Mouse (Mus musculus) kidney, embryonic 15.5 days (tissue): ENCODE results near the gene Kif5c. TPM values are rescaled to one million over a fixed set of nuclear protein-coding genes. Genes with fewer than 3 reads are reported as not detected.

Experiments used
- ATAC-seq: fragments of 200-750 bp; cut with Nextera tagmentation; replicated peaks from 2 replicates; pipeline ENCODE4 v1.8.0; 2017; ENCODE audit warnings: moderate TSS enrichment; ENCODE audit not compliant: low FRiP score
- H3K27ac ChIP-seq: fragments of 300-500 bp; sonication (generic); 2 replicates; pipeline ENCODE4 v1.5.1; 2015; ENCODE audit warnings: mild to moderate bottlenecking, inconsistent platforms
- H3K27me3 ChIP-seq: fragments of 300-500 bp; sonication (generic); 2 replicates; pipeline ENCODE4 v1.6.1; 2015; ENCODE audit warnings: inconsistent platforms
- H3K36me3 ChIP-seq: fragments of 300-500 bp; sonication (generic); 2 replicates; pipeline ENCODE4 v1.6.1; 2015; ENCODE audit warnings: inconsistent platforms
- H3K4me1 ChIP-seq: fragments of 300-500 bp; sonication (generic); 2 replicates; pipeline ENCODE4 v1.6.1; 2015; ENCODE audit warnings: inconsistent platforms
- H3K4me2 ChIP-seq: fragments of 300-500 bp; sonication (generic); 2 replicates; pipeline ENCODE4 v1.6.1; 2015; ENCODE audit warnings: moderate library complexity, mild to moderate bottlenecking, inconsistent platforms
- H3K4me3 ChIP-seq: fragments of 300-500 bp; sonication (generic); replicated peaks from 2 replicates; pipeline ENCODE4 v1.5.1; 2015; ENCODE audit warnings: mild to moderate bottlenecking, inconsistent platforms
- H3K9ac ChIP-seq: fragments of 300-500 bp; sonication (generic); 2 replicates; pipeline ENCODE4 v1.6.1; 2015; ENCODE audit warnings: mild to moderate bottlenecking, inconsistent platforms
- H3K9me3 ChIP-seq: fragments of 300-500 bp; sonication (generic); replicated peaks from 2 replicates; pipeline ENCODE4 v1.6.1; 2016; ENCODE audit warnings: inconsistent platforms
- WGBS: fragments of 180-500 bp; shearing (Covaris S2); methylation state at CpG from one replicate; pipeline ENCODE4 v1.1.7; 2015; ENCODE audit warnings: mixed read lengths; 5-methylcytosine and 5-hydroxymethylcytosine counted together
- polyA plus RNA-seq: library from polyadenylated mRNA; unstranded; fragments of >200 nt; fragmentation: Nextera tagmentation; extraction: Ambion mirVana; gene quantifications from 2 replicates; pipeline ENCODE4 v1.2.1, GENCODE M21; 2015

Kif5c gene
- polyA plus RNA-seq, 1 experiment from 2014 or later = 6.7 TPM

DNA sequence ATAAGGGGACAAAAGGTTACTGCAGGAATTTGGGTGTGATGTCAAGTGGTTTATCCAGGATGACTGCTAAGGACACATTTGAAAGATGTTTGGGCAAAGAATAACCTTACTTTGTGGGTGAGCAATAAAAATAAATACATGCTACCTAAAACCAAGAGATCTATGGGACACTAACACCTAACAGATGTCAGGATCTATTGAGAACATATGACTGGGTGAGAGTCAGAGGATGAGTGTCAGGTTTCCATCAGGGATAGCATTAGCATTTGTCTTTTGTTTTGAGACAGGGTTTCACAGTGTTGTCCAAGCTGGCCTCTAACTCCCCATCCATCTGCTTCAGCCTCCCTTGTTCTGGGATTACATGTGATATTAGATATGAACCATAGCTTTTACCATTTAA, 26.2 kb upstream of the Kif5c start:
- Histone ChIP-seq H3K9ac (no peak overlapping the region), H3K4me3 (no peak overlapping the region), H3K36me3 (no peaks in the 10 kb centered on the region), H3K4me1 (no peaks in the 10 kb centered on the region), H3K27me3 (no peaks in the 10 kb centered on the region), H3K4me2 (no peak overlapping the region), H3K9me3 (no peaks in the 10 kb centered on the region), H3K27ac (no peak overlapping the region)
- ATAC-seq = no peak

DNA sequence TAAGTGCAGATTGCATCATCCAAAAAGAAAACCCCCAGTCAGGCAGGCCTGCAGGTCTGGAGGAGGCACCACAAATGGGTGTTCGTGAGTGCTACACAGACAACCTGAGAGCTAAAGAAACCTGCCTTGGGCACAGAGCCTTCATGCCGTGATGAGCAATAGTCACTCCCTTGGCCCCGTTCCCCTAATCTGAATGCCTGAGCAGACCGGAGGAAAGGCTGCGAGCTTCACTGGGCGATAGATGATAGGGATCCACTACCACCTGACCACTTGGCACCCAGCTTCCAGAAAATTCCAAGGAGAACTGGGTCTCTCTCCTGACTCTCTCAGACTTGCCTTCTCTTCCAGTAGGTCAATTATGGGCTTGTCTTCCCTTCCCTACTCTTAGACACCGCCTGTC, 24.2 kb upstream of the Kif5c start:
- Histone ChIP-seq H3K27ac (no peak overlapping the region), H3K4me1 (no peaks in the 10 kb centered on the region), H3K4me2 (no peak overlapping the region), H3K9me3 (no peaks in the 10 kb centered on the region), H3K27me3 (no peaks in the 10 kb centered on the region), H3K36me3 (no peaks in the 10 kb centered on the region), H3K9ac (no peak overlapping the region), H3K4me3 (no peak overlapping the region)
- WGBS = 75% methylated on average over 7 of the region's 7 CpGs
- no peak for ATAC-seq

DNA sequence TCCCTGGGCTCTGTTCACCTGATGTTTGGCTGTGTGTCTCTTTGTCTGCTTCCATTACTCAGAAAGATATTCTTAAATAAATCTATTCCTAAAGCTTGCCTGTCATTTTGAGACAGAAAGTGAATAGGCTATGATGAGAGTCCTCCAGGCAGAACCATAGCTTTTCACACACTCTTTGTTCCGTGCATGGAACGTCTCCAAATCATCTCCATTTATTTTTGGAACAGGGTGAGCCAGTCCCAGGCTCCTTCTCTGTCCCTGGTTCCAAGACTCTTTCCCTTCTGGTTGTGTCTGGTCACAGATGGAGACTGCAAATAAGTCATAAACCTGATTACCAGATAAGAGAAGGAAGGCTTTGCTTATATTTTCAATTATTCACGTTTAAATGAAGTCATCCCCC, 22.8 kb upstream of the Kif5c start:
- H3K4me1 ChIP-seq = no peaks in the 10 kb centered on the region
- H3K27me3 ChIP-seq = no peaks in the 10 kb centered on the region
- H3K4me2 ChIP-seq = no peak overlapping the region
- WGBS = 79% methylated on average over 3 of the region's 3 CpGs
- no peak overlapping the region for H3K9ac ChIP-seq
- no peaks in the 10 kb centered on the region for H3K9me3 ChIP-seq
- no peak overlapping the region for H3K27ac ChIP-seq
- H3K4me3 ChIP-seq = no peak overlapping the region
- no peak for ATAC-seq
- H3K36me3 ChIP-seq = no peaks in the 10 kb centered on the region

DNA sequence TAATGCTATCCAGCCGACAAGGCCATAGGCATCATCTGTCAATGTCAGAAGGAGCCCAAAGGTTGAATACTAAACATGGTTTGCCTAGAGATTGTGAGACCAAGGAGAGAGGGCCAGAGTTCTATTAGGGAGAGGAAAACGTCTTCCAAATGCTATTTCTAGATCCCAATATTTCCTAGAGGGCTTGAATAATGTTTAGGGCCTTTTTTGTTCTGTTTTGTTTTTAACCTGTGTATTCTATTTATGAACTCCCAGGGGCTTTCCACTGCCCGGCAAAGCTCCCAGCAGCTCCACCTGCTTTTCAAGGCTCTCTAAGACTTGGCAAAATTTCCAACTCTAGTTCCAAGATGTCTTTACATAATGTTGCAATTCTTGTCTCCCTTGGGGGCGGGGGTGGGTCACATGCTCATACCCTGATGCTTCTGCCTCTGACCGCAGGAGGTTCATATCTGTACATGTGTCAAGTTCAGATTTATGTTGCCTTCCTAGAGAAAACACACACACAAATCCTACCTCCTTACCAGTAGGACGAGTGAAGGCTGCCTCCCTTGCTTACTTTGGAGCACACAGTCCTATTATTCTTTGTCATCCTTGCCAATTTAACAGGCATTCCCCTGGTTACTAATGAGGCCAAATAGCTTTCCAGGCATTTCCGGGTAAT, 18.9 kb upstream of the Kif5c start:
- ATAC-seq = no peak
- H3K4me3 ChIP-seq = no peak overlapping the region
- 50% methylated on average over 7 of the region's 7 CpGs for whole genome bisulfite sequencing

DNA sequence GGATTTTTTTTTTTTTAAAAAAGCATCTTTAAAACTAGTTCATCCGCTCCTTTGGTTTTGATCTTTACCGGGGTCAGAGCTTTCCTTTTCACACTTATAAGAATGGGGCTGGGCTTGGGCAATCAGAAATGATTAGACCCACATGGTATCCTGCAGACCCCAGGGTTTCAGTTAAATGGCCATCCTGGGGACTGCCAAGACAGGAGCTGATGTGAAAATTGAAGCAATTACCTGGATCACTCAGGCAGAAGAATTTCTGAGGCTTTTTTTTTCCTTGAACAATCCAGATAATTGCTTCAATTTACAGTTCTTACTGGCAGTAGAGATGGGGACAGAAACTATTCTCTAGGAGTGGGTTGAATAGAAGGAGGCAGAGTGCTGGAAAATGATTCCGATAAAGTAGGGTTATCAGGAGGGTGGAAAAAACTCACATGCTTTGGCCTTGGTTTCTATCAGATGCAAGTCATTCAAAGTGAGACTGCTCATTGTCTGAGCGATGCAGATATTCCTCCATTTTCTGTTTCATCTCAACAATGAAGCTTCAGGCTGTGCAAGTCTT, 16.2 kb upstream of the Kif5c start:
- Histone ChIP-seq H3K9me3 (no peaks in the 10 kb centered on the region), H3K27ac (no peak overlapping the region), H3K4me2 (no peak overlapping the region), H3K27me3 (no peaks in the 10 kb centered on the region), H3K36me3 (no peaks in the 10 kb centered on the region), H3K4me3 (no peak overlapping the region), H3K9ac (no peak overlapping the region), H3K4me1 (no peaks in the 10 kb centered on the region)
- 84% methylated on average over 4 of the region's 4 CpGs for WGBS
- no peak for ATAC-seq

More for the DNA sequence above, 18.9 kb upstream of the Kif5c start:
- no peak overlapping the region for H3K4me2 ChIP-seq
- no peaks in the 10 kb centered on the region for H3K27me3 ChIP-seq
- H3K4me1 ChIP-seq = no peaks in the 10 kb centered on the region
- H3K27ac ChIP-seq = no peak overlapping the region
- H3K9ac ChIP-seq = no peak overlapping the region
- H3K36me3 ChIP-seq = no peaks in the 10 kb centered on the region
- no peaks in the 10 kb centered on the region for H3K9me3 ChIP-seq

DNA sequence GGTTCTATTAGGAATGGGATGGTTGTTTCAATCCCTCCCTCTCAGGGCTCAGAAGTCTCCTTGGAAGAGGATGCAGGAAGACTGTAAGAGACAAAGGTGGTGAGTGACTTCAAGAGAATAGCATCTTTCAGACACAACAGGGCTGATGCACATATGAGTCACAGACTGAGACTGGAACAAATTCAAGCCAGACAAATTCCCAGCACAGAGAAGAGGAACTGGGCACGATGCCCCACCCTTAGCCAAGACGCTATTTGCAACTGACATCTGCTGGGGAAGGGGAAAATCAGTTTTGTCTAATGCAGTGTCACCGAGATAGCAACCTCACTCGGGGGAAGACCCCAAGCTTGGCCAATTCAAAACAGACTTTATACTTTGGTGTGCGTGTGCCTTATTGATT, 9.5 kb upstream of the Kif5c start:
- ATAC-seq = no peak
- H3K4me3 ChIP-seq = no peak overlapping the region
- H3K9me3 ChIP-seq = no peaks in the 10 kb centered on the region
- no peaks in the 10 kb centered on the region for H3K4me1 ChIP-seq
- H3K9ac ChIP-seq = no peak overlapping the region
- no peak overlapping the region for H3K4me2 ChIP-seq
- no peaks in the 10 kb centered on the region for H3K27me3 ChIP-seq
- H3K36me3 ChIP-seq = no peaks in the 10 kb centered on the region
- 82% methylated on average over 5 of the region's 5 CpGs for WGBS
- no peak overlapping the region for H3K27ac ChIP-seq

DNA sequence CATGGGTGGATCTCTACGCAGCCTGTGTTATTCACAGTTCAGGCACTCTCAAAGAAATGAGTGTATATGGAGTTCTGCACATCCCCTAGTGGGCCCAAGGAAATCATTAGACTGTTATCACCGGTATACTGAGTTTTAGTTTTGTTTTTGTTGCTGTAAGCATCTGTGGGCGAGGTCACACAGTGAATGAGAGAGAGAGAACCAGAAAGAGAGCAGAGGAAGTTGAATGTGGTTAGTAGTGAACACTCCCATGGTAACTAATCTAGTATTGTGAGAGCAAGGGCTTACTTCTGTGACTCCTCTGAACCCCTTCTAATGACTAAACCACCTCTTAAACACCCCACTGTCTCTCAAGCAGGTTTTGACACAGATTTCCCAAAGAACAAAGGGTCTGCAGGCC, 2.3 kb upstream of the Kif5c start:
- 85% methylated on average over 3 of the region's 3 CpGs for WGBS
- Histone ChIP-seq H3K27ac (no peak overlapping the region), H3K9ac (no peak overlapping the region), H3K27me3 (peaks cover 27% of the 10 kb centered on the region), H3K4me3 (no peak overlapping the region), H3K9me3 (no peaks in the 10 kb centered on the region), H3K4me1 (peaks cover 18% of the 10 kb centered on the region), H3K36me3 (no peaks in the 10 kb centered on the region), H3K4me2 (no peak overlapping the region)
- no peak for ATAC-seq

DNA sequence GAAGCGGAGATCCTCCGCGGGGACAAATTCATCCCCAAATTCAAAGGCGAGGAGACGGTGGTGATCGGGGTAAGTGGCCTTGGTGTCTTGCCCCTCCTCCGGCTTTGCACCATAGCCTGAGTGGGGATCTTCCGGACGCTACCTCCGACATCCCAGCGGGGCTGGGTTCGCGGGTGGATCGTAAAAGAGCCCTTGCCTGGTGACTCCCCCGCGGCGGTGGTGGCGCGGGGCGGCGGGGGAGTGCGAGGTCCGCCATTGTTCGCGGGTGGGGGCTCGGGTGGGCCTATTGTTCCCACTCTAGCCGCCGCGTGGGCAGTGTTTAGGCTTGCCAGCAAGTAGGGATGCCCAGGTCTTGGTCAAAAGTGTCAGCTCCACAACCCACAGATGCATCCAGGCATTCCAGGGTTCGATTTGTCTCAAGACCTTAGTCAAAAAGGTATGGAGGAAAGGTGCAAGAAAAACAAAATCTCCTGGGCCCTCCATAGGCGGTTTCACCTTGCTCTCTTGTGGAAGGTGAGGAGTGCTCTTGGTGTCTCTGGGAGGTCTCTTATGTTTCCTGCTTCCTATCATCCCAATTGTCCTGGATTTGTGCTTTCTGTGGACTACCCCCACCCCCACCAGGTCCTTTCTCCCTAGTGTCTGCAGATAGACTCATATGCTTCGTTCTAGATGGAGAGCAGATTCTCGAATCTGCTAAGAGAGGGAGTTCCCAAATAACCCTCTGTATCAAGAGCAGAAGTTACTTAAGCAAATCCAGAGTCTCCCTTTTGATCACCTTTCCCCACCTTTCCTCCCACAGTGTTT, 823 bp downstream of the Kif5c start:
- H3K36me3 ChIP-seq = 0 out of 2 replicates have a peak, but pooled peaks cover 3% of the 10 kb centered on the region
- no peaks in the 10 kb centered on the region for H3K9me3 ChIP-seq
- H3K27me3 ChIP-seq = peaks cover 27% of the 10 kb centered on the region
- H3K4me1 ChIP-seq = peaks cover 18% of the 10 kb centered on the region
- peak overlapping the region; percentile 7 for H3K9ac ChIP-seq
- peak overlapping the region; percentile 66 for H3K4me3 ChIP-seq
- H3K27ac ChIP-seq = no peak overlapping the region
- H3K4me2 ChIP-seq = peak overlapping the region; percentile 92
- WGBS = under 1% methylated on average over 33 of the region's 33 CpGs
- ATAC-seq = peak; percentile 35

DNA sequence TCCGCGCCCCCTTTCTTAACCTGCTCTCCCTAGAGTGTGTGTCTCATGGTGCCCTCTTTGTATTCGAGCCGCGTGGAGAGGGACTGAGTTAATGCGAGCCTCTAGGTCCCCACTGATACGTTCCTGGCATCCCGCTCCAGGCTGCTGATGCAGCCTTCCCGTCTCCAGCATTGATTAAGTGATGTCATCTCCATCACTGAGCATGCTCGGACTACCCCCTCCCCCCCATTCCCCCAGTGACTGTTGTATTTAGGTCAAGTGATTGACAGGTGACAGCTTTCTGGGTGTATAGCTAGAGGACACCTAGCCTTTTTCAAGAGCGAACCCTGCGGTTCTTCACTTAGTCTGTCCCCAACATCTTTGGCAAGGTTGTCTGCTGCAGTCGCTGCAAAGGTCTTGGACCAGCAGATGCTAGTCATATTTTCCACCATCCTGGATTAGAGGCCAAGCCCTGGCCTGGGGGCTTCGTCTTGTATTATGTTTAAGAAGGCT, 1.6 kb downstream of the Kif5c start:
- H3K36me3 ChIP-seq = 0 out of 2 replicates have a peak, but pooled peaks cover 3% of the 10 kb centered on the region
- H3K27me3 ChIP-seq = peaks cover 27% of the 10 kb centered on the region
- H3K9me3 ChIP-seq = no peaks in the 10 kb centered on the region
- no peak overlapping the region for H3K27ac ChIP-seq
- peak overlapping the region; percentile 92 for H3K4me2 ChIP-seq
- no peak for ATAC-seq
- no peak overlapping the region for H3K9ac ChIP-seq
- 14% methylated on average over 14 of the region's 14 CpGs for WGBS
- peaks cover 18% of the 10 kb centered on the region for H3K4me1 ChIP-seq
- peak overlapping the region; percentile 66 for H3K4me3 ChIP-seq

DNA sequence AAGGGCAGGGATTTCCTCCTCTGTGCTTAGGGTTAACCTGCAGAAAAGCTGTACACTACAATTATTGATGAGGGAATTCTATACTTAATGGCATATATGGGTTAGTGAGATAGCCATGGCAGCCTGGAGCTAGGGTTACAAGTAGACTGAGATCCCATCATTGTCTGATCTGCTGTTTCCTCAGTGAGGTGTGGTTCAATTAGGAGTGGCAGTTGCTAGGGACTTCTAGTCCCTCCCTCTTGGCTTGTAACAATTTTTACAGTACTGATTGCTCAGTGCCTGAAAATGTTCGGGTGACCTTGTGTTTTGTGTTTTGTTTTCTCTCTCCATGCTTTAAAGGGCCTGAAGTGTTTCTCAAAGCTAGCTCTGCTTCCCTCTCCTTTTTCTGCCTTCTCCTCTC, 2.1 kb downstream of the Kif5c start:
- ATAC-seq = no peak
- 0 out of 2 replicates have a peak overlapping the region, but pooled peaks have one; percentile 92 for H3K4me2 ChIP-seq

DNA sequence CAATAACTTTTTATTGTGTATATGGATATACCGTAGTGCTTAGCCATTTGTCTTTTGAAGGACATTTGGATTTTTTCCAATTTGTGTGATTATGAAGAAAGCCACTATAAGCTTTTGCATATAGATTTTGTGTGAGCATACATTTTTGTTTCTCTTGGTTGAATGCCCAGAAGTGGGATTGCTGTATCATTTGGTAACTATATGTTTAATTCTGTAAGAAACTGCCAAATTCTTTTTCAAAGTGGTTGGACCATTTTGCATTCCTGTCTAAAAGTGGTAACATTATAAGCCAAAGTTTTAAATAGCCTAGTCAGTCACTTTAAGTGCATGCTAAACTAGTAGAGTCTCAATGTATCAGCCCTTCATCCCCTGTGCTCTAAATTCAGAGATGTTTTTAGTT, 6.5 kb downstream of the Kif5c start:
- H3K9ac ChIP-seq = no peak overlapping the region
- no peak overlapping the region for H3K4me2 ChIP-seq
- H3K36me3 ChIP-seq = 0 out of 2 replicates have a peak, but pooled peaks cover 3% of the 10 kb centered on the region
- no peak for ATAC-seq
- no peak overlapping the region for H3K27ac ChIP-seq
- peaks cover 6% of the 10 kb centered on the region; the same call in 1 of the 2 replicates for H3K27me3 ChIP-seq
- peaks cover 28% of the 10 kb centered on the region for H3K4me1 ChIP-seq
- no peak overlapping the region for H3K4me3 ChIP-seq
- WGBS = 73% methylated on average over 1 of the region's 1 CpGs
- no peaks in the 10 kb centered on the region for H3K9me3 ChIP-seq

More for the DNA sequence above, 2.1 kb downstream of the Kif5c start:
- Histone ChIP-seq H3K27me3 (peaks cover 27% of the 10 kb centered on the region), H3K27ac (no peak overlapping the region), H3K4me1 (peaks cover 18% of the 10 kb centered on the region), H3K36me3 (0 out of 2 replicates have a peak, but pooled peaks cover 3% of the 10 kb centered on the region), H3K9ac (no peak overlapping the region), H3K4me3 (no peak overlapping the region), H3K9me3 (no peaks in the 10 kb centered on the region)
- 68% methylated on average over 1 of the region's 1 CpGs for WGBS

DNA sequence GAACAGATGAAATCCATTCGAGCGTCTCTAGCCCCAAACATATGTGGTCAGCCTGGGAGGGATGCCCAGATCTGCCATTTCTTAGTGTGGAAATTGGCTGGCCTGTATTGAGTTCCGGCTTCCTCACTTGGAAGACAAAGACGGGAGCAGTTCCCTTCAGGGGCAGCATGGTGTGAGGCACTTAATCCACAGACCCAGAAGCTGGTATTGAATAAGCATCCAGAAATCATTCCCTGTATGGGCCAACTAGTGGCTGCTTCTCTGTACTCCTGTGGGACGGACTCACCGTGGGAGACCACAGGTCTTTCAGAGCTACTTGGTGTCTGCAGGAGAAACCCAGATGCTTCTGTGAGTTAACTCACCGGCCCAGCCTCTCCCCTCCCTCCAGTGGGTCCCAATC, 8.5 kb downstream of the Kif5c start:
- ATAC-seq = 0 out of 2 replicates have a peak, but pooled peaks have one; percentile 10
- no peaks in the 10 kb centered on the region for H3K36me3 ChIP-seq
- WGBS = 61% methylated on average over 7 of the region's 7 CpGs

More for the DNA sequence above, 8.5 kb downstream of the Kif5c start:
- Histone ChIP-seq H3K9me3 (no peaks in the 10 kb centered on the region), H3K27ac (no peak overlapping the region), H3K27me3 (no peaks in the 10 kb centered on the region), H3K4me3 (no peak overlapping the region), H3K9ac (no peak overlapping the region), H3K4me2 (no peak overlapping the region), H3K4me1 (peaks cover 27% of the 10 kb centered on the region)
